Mouse (Mus musculus) brain, embryonic 14.5 days (tissue): ENCODE measurements around the gene D1Ertd622e. TPM values are rescaled to one million over a fixed set of nuclear protein-coding genes. Genes with fewer than 3 reads are reported as not detected.
A peak's percentile ranks its signal among the peaks of the same experiment; 100 is the strongest.

Experiments used
- DNase-seq: peaks from one replicate; pipeline ENCODE4 v3.0.0-alpha.2; 2011; ENCODE audit warnings: low read depth
- CTCF ChIP-seq: fragments of 200-500 bp; IDR thresholded peaks from 2 replicates; pipeline ENCODE4 v1.5.1; 2012; ENCODE audit warnings: inconsistent platforms, mild to moderate bottlenecking, moderate library complexity, borderline replicate concordance; ENCODE audit not compliant: insufficient read depth, insufficient read length; ENCODE audit errors: extremely low read depth
- POLR2A ChIP-seq: fragments of 200-500 bp; IDR thresholded peaks from 2 replicates; pipeline ENCODE4 v1.6.1; 2012; ENCODE audit warnings: mild to moderate bottlenecking, inconsistent platforms, borderline replicate concordance; ENCODE audit not compliant: poor library complexity, insufficient read depth, insufficient read length, severe bottlenecking; ENCODE audit errors: extremely low read depth
- polyA plus RNA-seq: library from polyadenylated mRNA; depleted of rRNA; stranded (reverse); fragments of >200 nt; gene quantifications from 2 replicates; pipeline ENCODE4 v1.2.3, GENCODE M21; 2012

Gene D1Ertd622e
- polyA plus RNA-seq, 1 experiment, result 53.5 TPM

GRCm38 (mm10) chr1:97660687-97661405 lies 1.0 kb downstream of the D1Ertd622e start:
- DNase-seq, result peak; percentile 89
- TF ChIP-seq POLR2A (peak; percentile 42; the same call in 1 of the 2 replicates), CTCF (peak; percentile 33; the same call in 1 of the 2 replicates)

- TF ChIP-seq POLR2A (no peak), CTCF (no peak)
- peak; percentile 32 for DNase-seq
Measured at GRCm38 (mm10) chr1:97659405-97659804, 2.5 kb downstream of the D1Ertd622e start.

- DNase-seq, result no peak
- TF ChIP-seq POLR2A, result no peak
- TF ChIP-seq CTCF, result no peak
Measured at GRCm38 (mm10) chr1:97657786-97658185, 4.1 kb downstream of the D1Ertd622e start.

GRCm38 (mm10) chr1:97657201-97657600 lies 4.7 kb downstream of the D1Ertd622e start:
- no peak for DNase-seq

GRCm38 (mm10) chr1:97654397-97654975 lies 7.4 kb downstream of the D1Ertd622e start:
- TF ChIP-seq POLR2A (no peak), CTCF (no peak)
- peak; percentile 25 for DNase-seq

More at GRCm38 (mm10) chr1:97657201-97657600, 4.7 kb downstream of the D1Ertd622e start:
- TF ChIP-seq POLR2A (no peak), CTCF (no peak)

GRCm38 (mm10) chr1:97650553-97651123 lies 11.2 kb downstream of the D1Ertd622e start:
- TF ChIP-seq POLR2A, result no peak
- TF ChIP-seq CTCF, result no peak
- no peak for DNase-seq

GRCm38 (mm10) chr1:97650072-97650471 lies 11.8 kb downstream of the D1Ertd622e start:
- peak; percentile 39 for DNase-seq
- TF ChIP-seq POLR2A (no peak), CTCF (no peak)

GRCm38 (mm10) chr1:97647037-97647436 lies 14.8 kb downstream of the D1Ertd622e start:
- no peak for DNase-seq
- TF ChIP-seq POLR2A (no peak), CTCF (peak; percentile 37; the same call in 1 of the 2 replicates)

GRCm38 (mm10) chr1:97634104-97634503 lies 27.8 kb downstream of the D1Ertd622e start:
- TF ChIP-seq POLR2A (no peak), CTCF (no peak)
- no peak for DNase-seq

- no peak for DNase-seq
- TF ChIP-seq POLR2A, result no peak
- no peak for TF ChIP-seq CTCF
Measured at GRCm38 (mm10) chr1:97632545-97633256, 29.2 kb downstream of the D1Ertd622e start.
